Mouse (Mus musculus) testis, adult 2 months (tissue): ENCODE results near the gene Gm28363. TPM values are rescaled to one million over a fixed set of nuclear protein-coding genes. Genes with fewer than 3 reads are reported as not detected.
"Not testable (repeated sequence)": the region's sequence is repeated elsewhere in the genome, so short reads cannot be mapped to it uniquely, and the experiment has no call there.

Source experiments
- H3K27ac ChIP-seq: fragments of 200-500 bp; 2 replicates; pipeline ENCODE4 v1.5.1; 2012; ENCODE audit warnings: low read depth, low read length; ENCODE audit not compliant: control insufficient read depth, insufficient read depth
- H3K27me3 ChIP-seq: fragments of 200-500 bp; 2 replicates; pipeline ENCODE4 v1.6.1; 2012; ENCODE audit warnings: mild to moderate bottlenecking, low read length, moderate library complexity; ENCODE audit not compliant: control insufficient read depth, insufficient read depth
- H3K36me3 ChIP-seq: fragments of 200-500 bp; 2 replicates; pipeline ENCODE4 v1.6.1; 2012; ENCODE audit warnings: mild to moderate bottlenecking, low read length; ENCODE audit not compliant: control insufficient read depth, insufficient read depth
- H3K4me1 ChIP-seq: fragments of 200-500 bp; 2 replicates; pipeline ENCODE4 v1.6.1; 2012; ENCODE audit warnings: low read length; ENCODE audit not compliant: control insufficient read depth, insufficient read depth
- H3K4me3 ChIP-seq: fragments of 200-500 bp; 2 replicates; pipeline ENCODE4 v1.5.1; 2012; ENCODE audit warnings: low read depth, mild to moderate bottlenecking, low read length, moderate library complexity, mixed read lengths; ENCODE audit not compliant: control insufficient read depth
- polyA plus RNA-seq: library from polyadenylated mRNA; depleted of rRNA; stranded (reverse); fragments of >200 nt; gene quantifications from 2 replicates; pipeline ENCODE4 v1.2.3, GENCODE M21; 2012; rRNA removed

Gm28363 gene
- not detected in 2 replicates for polyA plus RNA-seq

GRCm38 (mm10) chr1:117696831-117697230 lies at the start of gene Gm28363:
Gm28363 (plus strand) TSS chr1:117697131.
- H3K36me3 ChIP-seq, H3K27me3 ChIP-seq, H3K4me3 ChIP-seq, H3K27ac ChIP-seq, H3K4me1 ChIP-seq: not testable (repeated sequence)

GRCm38 (mm10) chr1:117650236-117650635 lies 46.7 kb upstream of the Gm28363 start:
- H3K27ac ChIP-seq, H3K27me3 ChIP-seq, H3K36me3 ChIP-seq, H3K4me1 ChIP-seq, H3K4me3 ChIP-seq: not testable (repeated sequence)

Other genes with a start within 250 kb of the Gm28363 start
- gene B020011L13Rik, start 84.0 kb downstream of the Gm28363 start, polyA plus RNA-seq: not detected in 2 replicates
- not detected in 2 replicates for gene Gm28360, start 132.9 kb downstream of the Gm28363 start, polyA plus RNA-seq
- not detected in 2 replicates for gene Gm28168, start 230.9 kb downstream of the Gm28363 start, polyA plus RNA-seq